Mouse (Mus musculus) lung, postnatal 25 days (tissue): ENCODE data around the gene Vav2.
A peak's percentile ranks its signal among the peaks of the same experiment; 100 is the strongest.

ENCODE experiments used
- DNase-seq: peaks from one replicate; pipeline ENCODE4 v3.0.0; 2022; ENCODE audit warnings: low spot score

Vav2 gene

GRCm38 (mm10) chr2:27262984-27263383 is 163.8 kb downstream of the Vav2 start:
- DNase-seq, result no peak

DNA sequence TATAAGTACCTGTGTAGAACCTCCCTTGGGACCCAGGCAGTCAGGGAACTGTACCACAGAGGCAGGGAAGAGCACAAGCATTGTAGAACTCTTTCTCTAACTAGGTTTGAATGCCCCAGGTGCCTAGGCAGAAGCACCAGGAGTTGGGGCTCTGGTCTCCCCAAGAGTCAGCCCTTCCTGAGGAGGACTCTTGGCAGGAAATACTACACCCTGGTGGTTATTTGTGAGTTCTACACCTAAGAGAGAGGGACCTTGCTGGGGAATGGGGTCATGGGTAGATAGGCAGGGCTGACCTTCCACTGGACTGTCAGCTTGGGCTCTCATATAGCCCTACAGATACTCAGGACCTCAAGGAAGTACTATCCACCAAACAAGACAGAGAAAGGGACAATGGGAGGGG is 175.4 kb downstream of the Vav2 start:
- no peak for DNase-seq

DNA sequence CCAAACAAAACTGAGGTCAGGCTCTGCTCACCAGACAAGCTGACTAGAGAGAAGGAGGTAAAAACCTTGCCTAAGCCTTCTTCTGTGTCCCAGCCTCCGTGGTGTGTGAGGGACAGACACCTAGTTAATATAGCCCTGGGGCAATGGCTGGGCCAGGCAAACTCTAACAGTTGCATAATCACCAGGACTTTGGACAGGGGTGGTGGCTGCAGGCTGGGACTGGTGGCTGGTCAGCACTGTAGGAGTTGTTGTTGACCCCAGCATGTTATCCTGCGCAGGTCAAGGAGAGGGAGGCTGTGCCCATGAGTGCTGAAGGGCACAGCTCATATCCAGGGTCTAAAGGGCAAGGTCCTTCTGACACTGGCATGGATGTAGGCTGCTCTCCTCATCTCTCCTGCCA is 178.6 kb downstream of the Vav2 start, which contains the start of gene Sardh:
Gene Sardh, minus strand, starts transcription at position 127 of the 400 bp plus-strand sequence.
- DNase-seq, result no peak

GRCm38 (mm10) chr2:27247487-27247863 is 179.4 kb downstream of the Vav2 start:
- peak; percentile 8 for DNase-seq

DNA sequence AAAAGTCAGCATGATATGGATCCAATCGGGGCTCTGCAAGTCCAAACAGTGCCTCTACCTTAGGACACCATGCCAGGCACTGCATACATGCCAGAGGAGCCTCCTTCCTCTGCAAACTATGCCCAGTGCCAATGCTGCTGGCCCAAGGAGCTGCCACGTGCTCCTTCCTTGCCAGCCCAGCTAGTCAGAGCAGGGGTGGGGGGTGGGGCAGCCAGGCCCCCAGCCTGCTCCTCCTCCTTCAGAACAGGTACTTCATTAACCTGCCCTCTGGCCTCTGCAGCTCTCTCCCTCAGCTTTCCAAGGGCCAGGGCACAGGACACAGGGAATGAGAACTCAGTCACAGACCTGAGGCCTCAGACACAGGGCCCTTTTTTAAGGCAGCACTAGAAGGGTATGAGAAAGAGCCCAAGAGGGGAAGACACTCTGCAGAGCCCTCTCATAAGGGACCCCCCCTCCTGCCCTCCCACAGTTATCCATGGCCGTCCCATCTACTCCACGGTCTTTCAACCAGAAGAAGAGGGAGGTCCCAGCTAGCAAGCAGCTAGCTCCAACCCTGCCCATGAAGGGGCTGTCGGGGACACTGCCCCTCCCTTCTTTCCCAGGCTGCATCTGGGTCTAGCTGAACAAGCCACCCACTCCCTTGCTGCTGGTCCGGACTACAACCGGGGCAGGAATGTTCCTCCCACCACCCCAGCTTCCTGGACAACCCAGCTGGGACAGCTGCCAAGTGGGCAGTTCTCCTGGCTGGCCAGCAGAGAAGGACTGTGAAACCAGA is 179.9 kb downstream of the Vav2 start:
- peak; percentile 93 for DNase-seq

- no peak for DNase-seq
Measured at GRCm38 (mm10) chr2:27245947-27246346, 180.9 kb downstream of the Vav2 start.

DNA sequence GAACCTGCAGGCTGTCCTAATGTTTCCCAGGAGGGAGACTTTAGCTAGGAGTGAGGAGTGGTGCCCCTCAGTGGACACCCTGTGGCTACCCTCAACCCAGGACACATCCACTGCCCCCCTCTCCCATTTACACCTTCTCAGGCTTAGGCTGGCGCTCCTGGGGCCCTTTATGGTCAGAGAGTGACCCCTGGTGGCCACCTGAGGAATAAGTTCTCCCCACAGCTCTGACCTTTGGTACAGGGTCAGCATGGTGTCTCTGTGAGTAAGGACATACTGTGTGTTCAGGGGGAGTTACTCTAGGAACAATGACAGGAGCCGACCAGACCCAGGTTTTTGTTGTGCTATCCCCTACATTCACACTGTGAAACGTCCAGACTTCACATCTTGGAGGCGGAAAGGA is 189.5 kb downstream of the Vav2 start:
- DNase-seq, result peak; percentile 54

DNA sequence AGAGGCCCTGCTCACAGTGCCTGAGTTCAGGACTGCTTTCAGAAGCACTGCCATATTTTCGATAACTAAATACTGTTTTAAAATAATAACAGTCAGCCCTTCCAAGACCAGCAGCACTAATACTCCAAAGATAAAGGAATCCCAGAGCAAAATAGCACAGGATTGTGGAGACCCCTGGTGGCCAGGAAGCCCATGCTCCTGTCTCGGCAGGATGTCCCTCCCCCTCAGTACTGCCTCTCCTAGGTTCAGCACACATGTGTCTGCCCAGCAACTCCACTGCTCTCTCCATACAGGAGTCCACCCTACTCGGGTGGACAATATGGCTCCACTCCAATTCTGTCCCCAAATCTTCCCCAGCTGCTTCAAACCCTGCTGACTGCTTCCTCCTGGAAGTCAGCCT is 191.1 kb downstream of the Vav2 start:
- DNase-seq, result peak; percentile 57

DNA sequence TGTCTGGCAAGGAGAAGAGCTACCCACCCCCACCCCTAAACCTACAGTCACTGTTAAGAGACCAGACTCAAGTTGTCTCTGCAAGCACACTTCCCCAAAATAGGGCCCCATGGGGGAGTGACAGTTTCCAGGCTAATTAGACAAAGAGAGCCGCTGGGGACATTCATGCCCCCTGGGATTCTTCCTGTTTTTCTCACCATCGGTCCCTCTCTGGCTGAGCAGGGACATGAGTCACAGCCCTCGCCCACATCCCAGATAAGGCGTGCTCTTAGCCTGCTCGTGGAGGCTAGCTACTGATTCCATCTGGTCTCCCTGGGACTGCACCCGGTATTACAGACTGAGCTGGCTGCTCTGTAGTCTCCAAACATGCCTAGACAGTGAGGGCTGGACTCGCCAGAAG is 194.5 kb downstream of the Vav2 start:
- DNase-seq, result peak; percentile 38

DNA sequence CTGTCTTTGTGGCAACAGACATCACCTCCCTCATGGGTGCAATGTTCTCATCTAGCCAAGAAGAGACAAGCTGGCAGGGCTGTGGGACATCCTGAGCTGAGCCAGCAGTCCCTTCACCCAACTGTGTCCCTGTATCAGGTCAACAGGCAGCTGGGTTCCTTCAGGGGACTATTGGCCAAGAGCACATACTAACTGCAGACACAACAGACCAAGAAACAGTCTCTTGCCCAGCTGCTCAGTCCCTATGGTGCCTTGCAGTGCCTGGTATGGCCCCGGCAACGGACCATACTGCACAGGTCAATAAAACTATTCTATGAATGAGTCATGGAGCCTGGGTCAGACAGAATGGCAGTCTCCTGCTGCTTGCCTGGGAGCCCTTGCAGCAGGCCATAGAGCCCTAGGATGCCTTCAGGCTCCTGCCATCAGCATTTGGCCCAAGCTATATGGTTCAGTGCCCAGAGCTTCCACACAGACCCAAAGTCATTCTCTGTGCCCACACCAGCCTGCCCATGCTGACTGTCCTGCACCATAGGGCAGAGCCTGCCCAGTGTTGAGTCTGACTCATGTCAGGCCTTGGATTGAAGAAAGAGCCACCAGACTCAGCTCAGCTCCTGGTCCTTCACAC is 197.2 kb downstream of the Vav2 start:
- no peak for DNase-seq

DNA sequence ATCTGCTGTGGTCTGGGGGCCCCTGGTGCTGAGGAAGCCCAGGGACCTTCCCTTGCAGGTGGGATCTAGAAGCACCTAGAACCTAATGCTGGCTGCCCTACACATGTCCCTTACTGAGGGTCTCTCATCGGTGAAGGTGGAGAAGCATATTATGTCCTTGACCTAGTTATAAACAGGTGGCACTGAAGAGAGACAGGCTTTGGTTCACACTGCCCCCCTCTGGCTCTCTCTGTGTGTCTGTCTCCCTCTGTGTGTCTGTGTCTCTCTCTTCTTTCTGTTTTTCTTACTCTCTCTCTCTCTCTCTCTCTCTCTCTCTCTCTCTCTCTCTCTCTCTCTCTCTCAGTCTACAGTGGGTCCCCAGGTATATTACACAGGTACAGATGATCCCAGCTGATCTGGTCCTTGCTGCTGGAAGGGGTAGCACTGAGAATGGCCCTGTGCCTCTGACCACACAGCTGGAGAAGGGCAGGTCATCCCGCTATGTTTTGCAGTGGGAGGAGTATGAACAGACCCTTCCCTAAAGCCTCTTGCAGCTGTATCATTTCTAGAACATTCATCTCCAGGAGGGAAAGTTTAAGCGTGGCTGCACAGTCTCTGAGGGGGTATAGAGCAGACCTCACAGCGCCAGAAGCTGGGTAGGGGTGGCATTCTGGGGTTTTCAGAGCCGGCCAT is 197.9 kb downstream of the Vav2 start:
- no peak for DNase-seq

GRCm38 (mm10) chr2:27226572-27226971 is 200.3 kb downstream of the Vav2 start:
- no peak for DNase-seq

GRCm38 (mm10) chr2:27223012-27223421 is 203.8 kb downstream of the Vav2 start:
- no peak for DNase-seq

- DNase-seq, result no peak
Measured at GRCm38 (mm10) chr2:27218569-27218968, 208.3 kb downstream of the Vav2 start.

- DNase-seq, result no peak
Measured at GRCm38 (mm10) chr2:27218121-27218544, 208.7 kb downstream of the Vav2 start.

- no peak for DNase-seq
Measured at GRCm38 (mm10) chr2:27215537-27215936, 211.3 kb downstream of the Vav2 start.
